31 mouse cellular contexts compared by ENCODE assay signal in genomic region chr7:121699218-121699617, GRCm38 (mm10). TPM values are rescaled to one million over a fixed set of nuclear protein-coding genes. Genes with fewer than 3 reads are reported as not detected.
DNase-seq lines count a peak whose midpoint lies in the region; ATAC-seq and TF ChIP-seq lines count a peak whose summit lies in the region.
"Had no signal": no experiment of that assay in that cellular context is flagged by ENCODE, and none has a peak within 500 bp of the region (broad histone marks: within the 10 kb centered on the region; RNA-seq: fewer than 3 reads in every experiment).

No protein-coding gene starts in this region.

- DNase-seq in layer of hippocampus, adult 2 months (ENCODE audit: low spot score in 2 of 2) = peak in 1 of 2 experiments; percentile 30
- DNase-seq in layer of hippocampus, postnatal 25 days (ENCODE audit: extremely low spot score in 1 of 2, low spot score in 1 of 2) = no peak
- DNase-seq in 416B (ENCODE audit: low read depth) (peak; percentile 44), MEL (ENCODE audit: low read depth, low spot score) (peak; percentile 35)
- no peak for DNase-seq in heart, adult 18-20 months
- no peak for DNase-seq in adrenal gland, postnatal 25 days
- DNase-seq: adrenal gland, adult 2 months; adrenal gland, postnatal 36 days; cerebellum, adult 11 months; cerebellum, adult 2 months; cerebellum, adult 9-11 months; cerebellum, postnatal 25 days; gastrocnemius, postnatal 10 days; gastrocnemius, postnatal 36 days; heart, adult 11 months; heart, postnatal 14 days; heart, postnatal 4 days had no signal

- peaks cover 12 to 54% of the 10 kb centered on the region in 2 experiments for H3K36me3 ChIP-seq in MEL (ENCODE audit: control insufficient read depth in 1 of 2, insufficient read depth in 2 of 2, low read length in 2 of 2)
- no peaks in the 10 kb centered on the region for H3K36me3 ChIP-seq in heart, embryonic 11.5 days (ENCODE audit: control insufficient read depth, insufficient read depth, low read length)
- H3K36me3 ChIP-seq: embryonic facial prominence, embryonic 12.5 days; embryonic facial prominence, embryonic 15.5 days; forebrain, embryonic 12.5 days; forebrain, embryonic 15.5 days had no signal

- no peaks in the 10 kb centered on the region for H3K27me3 ChIP-seq in MEL (ENCODE audit: control insufficient read depth in 1 of 2, insufficient read depth in 2 of 2, low read length in 2 of 2)
- H3K27me3 ChIP-seq in heart, embryonic 11.5 days (ENCODE audit: control insufficient read depth, insufficient read depth, low read length) = no peaks in the 10 kb centered on the region
- H3K27me3 ChIP-seq: embryonic facial prominence, embryonic 12.5 days; embryonic facial prominence, embryonic 15.5 days; forebrain, embryonic 12.5 days; forebrain, embryonic 15.5 days; heart, embryonic 13.5 days; Patski had no signal

- peak; percentile 50; the same call in 1 of the 2 replicates for ATAC-seq in megakaryocyte, adult 5-6 weeks (ENCODE audit: poor library complexity, severe bottlenecking)
- ATAC-seq in heart, embryonic 11.5 days (replicated peaks; ENCODE audit: insufficient number of reproducible peaks, low FRiP score, low TSS enrichment) = no peak
- ATAC-seq: forebrain, embryonic 15.5 days; hindbrain, postnatal 0 days; inflammation-experienced regulatory T-cells, adult 6 months; Patski had no signal

- H3K4me2 ChIP-seq in heart, embryonic 11.5 days = no peak overlapping the region
- H3K4me2 ChIP-seq: embryonic facial prominence, embryonic 12.5 days; embryonic facial prominence, embryonic 15.5 days; forebrain, embryonic 12.5 days; forebrain, embryonic 15.5 days; heart, embryonic 13.5 days; hindbrain, embryonic 14.5 days had no signal

- TF ChIP-seq EP300 in MEL (IDR thresholded peaks at IDR 0.05; ENCODE audit: low read depth in 1 of 2, low read length in 2 of 2) = no peak

- peaks cover 17 to 23% of the 10 kb centered on the region in 2 experiments for H3K4me1 ChIP-seq in MEL (ENCODE audit: control insufficient read depth in 1 of 2, insufficient read depth in 2 of 2, low read length in 2 of 2)
- H3K4me1 ChIP-seq in heart, embryonic 11.5 days (ENCODE audit: control insufficient read depth, insufficient read depth, low read length) = peaks cover 34% of the 10 kb centered on the region

- H3K9me3 ChIP-seq in MEL (replicated peaks; ENCODE audit: insufficient read depth, low read length) = no peaks in the 10 kb centered on the region
- no peaks in the 10 kb centered on the region for H3K9me3 ChIP-seq in heart, embryonic 11.5 days (replicated peaks; ENCODE audit: control insufficient read depth, low read length)
- H3K9me3 ChIP-seq: embryonic facial prominence, embryonic 12.5 days; embryonic facial prominence, embryonic 15.5 days; forebrain, embryonic 12.5 days; forebrain, embryonic 15.5 days; heart, embryonic 13.5 days had no signal

- no peak for TF ChIP-seq RAD21 in MEL (IDR thresholded peaks at IDR 0.05; ENCODE audit: low read depth, low read length)

- H3K9ac ChIP-seq in MEL (ENCODE audit: control insufficient read depth, low read depth, low read length, poor library complexity, severe bottlenecking) = no peak overlapping the region
- H3K9ac ChIP-seq in heart, embryonic 11.5 days (ENCODE audit: low read depth, low read length) = no peak overlapping the region
- H3K9ac ChIP-seq: embryonic facial prominence, embryonic 12.5 days; embryonic facial prominence, embryonic 15.5 days; forebrain, embryonic 12.5 days; forebrain, embryonic 15.5 days; heart, embryonic 13.5 days; hindbrain, embryonic 14.5 days had no signal

- H3K4me3 ChIP-seq in layer of hippocampus, adult 2 months = no peak overlapping the region
- H3K4me3 ChIP-seq in MEL (ENCODE audit: control insufficient read depth in 1 of 2, insufficient read depth in 1 of 2, low read depth in 2 of 2, low read length in 2 of 2) = no peak overlapping the region
- no peak overlapping the region for H3K4me3 ChIP-seq in heart, embryonic 11.5 days (ENCODE audit: low read depth, low read length)
- H3K4me3 ChIP-seq: embryonic facial prominence, embryonic 12.5 days; embryonic facial prominence, embryonic 15.5 days; forebrain, embryonic 12.5 days; forebrain, embryonic 15.5 days; heart, embryonic 13.5 days had no signal

- peaks cover 67% of the 10 kb centered on the region for H3K79me2 ChIP-seq in MEL (ENCODE audit: control insufficient read depth, insufficient read depth, low read length, poor library complexity)

- TF ChIP-seq POLR2A in MEL (IDR thresholded peaks at IDR 0.05; ENCODE audit: control insufficient read depth in 1 of 2, insufficient read depth in 1 of 2, low read depth in 1 of 2, low read length in 2 of 2, poor library complexity in 1 of 2) = no peak

- peak overlapping the region; percentile 62; the same call in 1 of the 2 replicates for H3K27ac ChIP-seq in layer of hippocampus, adult 2 months
- H3K27ac ChIP-seq in MEL (ENCODE audit: control insufficient read depth, low read depth, low read length) = no peak overlapping the region
- no peak overlapping the region for H3K27ac ChIP-seq in heart, embryonic 11.5 days (ENCODE audit: low read depth, low read length)
- H3K27ac ChIP-seq: embryonic facial prominence, embryonic 12.5 days; embryonic facial prominence, embryonic 15.5 days; forebrain, embryonic 12.5 days; forebrain, embryonic 15.5 days; hindbrain, embryonic 14.5 days; hindbrain, postnatal 0 days had no signal

- no peak for TF ChIP-seq CTCF in layer of hippocampus, adult 2 months (conservative IDR thresholded peaks at IDR 0.05)
- no peak for TF ChIP-seq CTCF in MEL (IDR thresholded peaks at IDR 0.05 in 2 of 3, conservative IDR thresholded peaks at IDR 0.05 in 1 of 3; ENCODE audit: control insufficient read depth in 1 of 3, insufficient read depth in 1 of 3, low read depth in 2 of 3, low read length in 3 of 3, poor library complexity in 1 of 3, severe bottlenecking in 1 of 3)

TF ChIP-seq in MEL, 35 proteins besides CTCF, POLR2A, EP300 and RAD21:
- TF ChIP-seq POLR2AphosphoS2 (IDR thresholded peaks at IDR 0.05; ENCODE audit: low read length) (no peak), USF1 (IDR thresholded peaks at IDR 0.05; ENCODE audit: low read depth, low read length) (no peak), NRF1 (IDR thresholded peaks at IDR 0.05; ENCODE audit: insufficient read depth, low read depth, low read length, poor library complexity, severe bottlenecking) (no peak), MEF2A (IDR thresholded peaks at IDR 0.05; ENCODE audit: extremely low read depth, insufficient replicate concordance, low read depth, low read length, poor library complexity, severe bottlenecking) (no peak), TCF12 (IDR thresholded peaks at IDR 0.05; ENCODE audit: low read depth, low read length) (no peak), MXI1 (IDR thresholded peaks at IDR 0.05; ENCODE audit: low read depth, low read length) (no peak), MYC (IDR thresholded peaks at IDR 0.05; ENCODE audit: low read depth, low read length) (no peak), NELFE (IDR thresholded peaks at IDR 0.05; ENCODE audit: low read depth, low read length) (no peak), ELF1 (IDR thresholded peaks at IDR 0.05; ENCODE audit: low read depth, low read length) (no peak), UBTF (IDR thresholded peaks at IDR 0.05; ENCODE audit: borderline replicate concordance, insufficient read depth, low read depth, low read length) (no peak), MAZ (IDR thresholded peaks at IDR 0.05; ENCODE audit: low read depth, low read length) (no peak), ZNF384 (IDR thresholded peaks at IDR 0.05; ENCODE audit: low read depth, low read length) (no peak), MYB (IDR thresholded peaks at IDR 0.05; ENCODE audit: low read depth, low read length) (no peak), ETS1 (IDR thresholded peaks at IDR 0.05; ENCODE audit: low read depth, low read length) (no peak), SIN3A (IDR thresholded peaks at IDR 0.05; ENCODE audit: low read length) (no peak), KAT2A (conservative IDR thresholded peaks at IDR 0.05; ENCODE audit: low read depth, low read length) (no peak), ZC3H11A (IDR thresholded peaks at IDR 0.05; ENCODE audit: low read depth, low read length) (no peak)

RNA-seq across cellular contexts. Expression of gene Usp31, which starts 7.8 kb away (rescaled TPM):
- total RNA-seq in layer of hippocampus, adult 2 months (2021) = 10 to 100 TPM; 63.6 to 65.9 TPM
- total RNA-seq in layer of hippocampus, postnatal 25 days (2021) = 10 to 100 TPM; 58.9 to 60.3 TPM
- total RNA-seq in MEL (2012; rRNA removed) = 14.3 and 14.4 TPM in 2 replicates
- polyA plus RNA-seq in MEL (2012; ENCODE audit: insufficient read depth in 1 of 2, insufficient read length in 2 of 2, low read depth in 1 of 2, low replicate concordance in 2 of 2, missing spikeins in 1 of 2) = 10 to 100 TPM in 1 of 2 experiments, not detected in 1; 14.7 TPM
- total RNA-seq in megakaryocyte, adult 5-6 weeks (2015) = 4.7 and 5.3 TPM in 2 replicates
- 4.0 and 4.5 TPM in 2 replicates for total RNA-seq in megakaryocyte, adult 5-6 weeks (2017)
- polyA plus RNA-seq in heart, embryonic 11.5 days (2014; fragmentation: Nextera tagmentation; extraction: Ambion mirVana) = 2.2 and 2.6 TPM in 2 replicates
- 10 to 100 TPM in 1 of 2 experiments, 1 to 10 TPM in 1; 9.6 to 10.0 TPM for total RNA-seq in heart, adult 18-20 months (2021)
- 15.4 and 18.8 TPM in 2 replicates for total RNA-seq in adrenal gland, postnatal 25 days (2021)

RNA-seq across cellular contexts. Expression of gene Scnn1g, which starts 35.1 kb away (rescaled TPM):
- total RNA-seq in layer of hippocampus, adult 2 months (2021) = under 1 TPM; 0.15 to 0.36 TPM
- total RNA-seq in layer of hippocampus, postnatal 25 days (2021) = under 1 TPM; 0.07 to 0.16 TPM
- total RNA-seq in MEL (2012; rRNA removed) = not detected in 2 replicates
- polyA plus RNA-seq in MEL (2012; ENCODE audit: insufficient read depth in 1 of 2, insufficient read length in 2 of 2, low read depth in 1 of 2, low replicate concordance in 2 of 2, missing spikeins in 1 of 2) = not detected
- total RNA-seq in megakaryocyte, adult 5-6 weeks (2015) = not detected in 2 replicates
- total RNA-seq in megakaryocyte, adult 5-6 weeks (2017) = not detected in 2 replicates
- 0.07 and 0.20 TPM in 2 replicates for polyA plus RNA-seq in heart, embryonic 11.5 days (2014; fragmentation: Nextera tagmentation; extraction: Ambion mirVana)
- not detected for total RNA-seq in heart, adult 18-20 months (2021)
- total RNA-seq in adrenal gland, postnatal 25 days (2021) = 0.09 TPM in 1 of 2 replicates, not detected in the other
- total RNA-seq: common myeloid progenitor, adult 5-6 weeks; ES-E14; gastrocnemius, adult 18-20 months; gastrocnemius, postnatal 10 days; gastrocnemius, postnatal 36 days; heart, postnatal 4 days had no signal
- polyA plus RNA-seq: forebrain, embryonic 12.5 days; forebrain, embryonic 15.5 days; hindbrain, embryonic 14.5 days; inflammation-experienced regulatory T-cells, adult 6 months had no signal

Comparison
In these comparisons a context has a peak if more than half of its experiments do, and no peak if none do; other contexts are left out.
1. DNase-seq: peak in 416B (single experiment) and MEL (single experiment); none in layer of hippocampus, postnatal 25 days (0 of 2), heart, adult 18-20 months (0 of 2) and adrenal gland, postnatal 25 days (single experiment).